Mouse (Mus musculus) liver, adult 2 months (tissue): ENCODE data around the gene Hbq1b.

Experiments used
- CTCF ChIP-seq: fragments of 200-500 bp; IDR thresholded peaks from 2 replicates; pipeline ENCODE4 v1.5.1; 2011; ENCODE audit warnings: low read depth, low read length, control low read depth
- POLR2A ChIP-seq: fragments of 200-500 bp; IDR thresholded peaks from 2 replicates; pipeline ENCODE4 v1.6.1; 2011; ENCODE audit warnings: low read length, control low read depth; ENCODE audit not compliant: insufficient read depth; ENCODE audit errors: extremely low read depth

GRCm38 (mm10) chr11:32250880-32251763, 35.6 kb upstream of the Hbq1b start:
- no peak for TF ChIP-seq CTCF
- no peak for TF ChIP-seq POLR2A
